Mouse (Mus musculus) thymus, adult 2 months (tissue): ENCODE measurements around the gene Fam43b. TPM values are rescaled to one million over a fixed set of nuclear protein-coding genes. Genes with fewer than 3 reads are reported as not detected.

Experiments
- DNase-seq: peaks from one replicate; pipeline ENCODE4 v3.0.0; 2021
- H3K27ac ChIP-seq: fragments of 200-500 bp; 2 replicates; pipeline ENCODE4 v1.5.1; 2012; ENCODE audit warnings: low read length, control low read depth; ENCODE audit not compliant: control insufficient read depth, insufficient read depth
- H3K27me3 ChIP-seq: fragments of 200-500 bp; 2 replicates; pipeline ENCODE4 v1.6.1; 2012; ENCODE audit warnings: mild to moderate bottlenecking, low read length, moderate library complexity, mixed read lengths; ENCODE audit not compliant: control insufficient read depth, insufficient read depth
- H3K36me3 ChIP-seq: fragments of 200-500 bp; 2 replicates; pipeline ENCODE4 v1.6.1; 2012; ENCODE audit warnings: mild to moderate bottlenecking, low read length, moderate library complexity; ENCODE audit not compliant: control insufficient read depth, insufficient read depth
- H3K4me1 ChIP-seq: fragments of 200-500 bp; replicated peaks from 2 replicates; pipeline ENCODE4 v1.6.1; 2012; ENCODE audit warnings: low read length; ENCODE audit not compliant: control insufficient read depth, insufficient read depth
- H3K4me3 ChIP-seq: fragments of 200-500 bp; 2 replicates; pipeline ENCODE4 v1.5.1; 2012; ENCODE audit warnings: mild to moderate bottlenecking, low read length, control low read depth, moderate library complexity; ENCODE audit not compliant: control insufficient read depth, insufficient read depth
- CTCF ChIP-seq: fragments of 200-500 bp; IDR thresholded peaks from 2 replicates; pipeline ENCODE4 v1.5.1; 2012; ENCODE audit warnings: mild to moderate bottlenecking, control low read depth, low read length, moderate library complexity, borderline replicate concordance; ENCODE audit not compliant: control insufficient read depth, poor library complexity, insufficient read depth; ENCODE audit errors: extremely low read depth
- POLR2A ChIP-seq: fragments of 200-500 bp; IDR thresholded peaks from 2 replicates; pipeline ENCODE4 v1.6.1; 2012; ENCODE audit warnings: mild to moderate bottlenecking, low read length, control low read depth, moderate library complexity; ENCODE audit not compliant: control insufficient read depth, poor library complexity, insufficient read depth; ENCODE audit errors: extremely low read depth
- WGBS: fragments of 180-500 bp; shearing (Covaris S2); methylation state at CpG from one replicate; pipeline ENCODE4 v1.1.7; 2018; 5-methylcytosine and 5-hydroxymethylcytosine counted together
- polyA plus RNA-seq: library from polyadenylated mRNA; depleted of rRNA; stranded (reverse); fragments of >200 nt; gene quantifications from 2 replicates; pipeline ENCODE4 v1.2.3, GENCODE M21; 2012

Gene Fam43b
- polyA plus RNA-seq, 1 experiment: not detected

DNA sequence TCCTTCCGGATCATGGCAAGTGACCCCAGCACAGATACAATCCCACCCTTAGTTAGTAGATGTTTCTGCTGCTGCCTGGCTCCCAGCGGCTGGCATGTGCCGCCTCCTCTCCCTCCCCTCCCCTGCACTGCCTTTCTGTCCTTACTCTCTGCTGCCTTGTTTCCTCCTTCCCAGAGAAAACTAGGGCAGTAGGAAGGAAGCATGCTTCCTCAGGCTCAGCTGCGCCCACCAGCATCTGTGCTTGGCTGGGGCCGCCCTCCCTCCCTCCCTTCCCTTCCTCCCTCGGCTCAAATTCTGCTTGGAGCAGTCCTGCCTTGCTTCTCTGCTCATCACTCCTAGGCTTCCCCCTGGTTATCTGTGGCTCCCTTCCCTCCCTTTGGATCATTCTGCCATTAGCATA, 18.4 kb upstream of the Fam43b start:
- DNase-seq: no peak
- H3K27me3 ChIP-seq: no peaks in the 10 kb centered on the region
- no peak for TF ChIP-seq CTCF
- no peak for TF ChIP-seq POLR2A
- no peaks in the 10 kb centered on the region for H3K36me3 ChIP-seq
- WGBS: 35% methylated on average over 6 of the region's 6 CpGs
- no peak overlapping the region for H3K27ac ChIP-seq
- H3K4me1 ChIP-seq: no peaks in the 10 kb centered on the region
- H3K4me3 ChIP-seq: no peak overlapping the region

GRCm38 (mm10) chr4:138411504-138412121, 15.3 kb upstream of the Fam43b start:
- Histone ChIP-seq H3K36me3 (no peaks in the 10 kb centered on the region), H3K27ac (no peak overlapping the region)
- no peak for TF ChIP-seq POLR2A
- TF ChIP-seq CTCF: no peak

DNA sequence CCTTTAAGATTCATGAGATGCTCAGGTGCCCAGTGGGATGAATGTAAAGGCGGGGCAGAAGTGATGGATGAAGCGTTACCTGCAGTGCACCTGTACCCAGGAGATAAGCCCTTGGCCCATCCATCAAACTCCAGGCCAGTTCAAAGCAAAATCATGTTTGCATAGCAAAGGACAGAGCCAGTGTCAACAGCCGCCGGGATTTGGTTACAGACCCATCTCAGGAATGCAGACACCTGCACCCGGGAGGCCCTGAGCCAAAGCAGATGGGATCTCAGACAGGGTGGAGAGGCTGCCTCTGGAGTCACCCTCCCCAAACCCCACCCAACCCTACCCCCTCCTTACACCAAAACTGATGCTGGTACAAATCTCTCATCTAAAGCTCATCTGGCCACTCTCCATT, 14.7 kb upstream of the Fam43b start:
- TF ChIP-seq CTCF (no peak), POLR2A (no peak)
- H3K27me3 ChIP-seq: no peaks in the 10 kb centered on the region

More at GRCm38 (mm10) chr4:138411504-138412121, 15.3 kb upstream of the Fam43b start:
- Histone ChIP-seq H3K4me3 (no peak overlapping the region), H3K4me1 (no peaks in the 10 kb centered on the region), H3K27me3 (no peaks in the 10 kb centered on the region)
- 85% methylated on average over 7 of the region's 7 CpGs for WGBS
- no peak for DNase-seq

DNA sequence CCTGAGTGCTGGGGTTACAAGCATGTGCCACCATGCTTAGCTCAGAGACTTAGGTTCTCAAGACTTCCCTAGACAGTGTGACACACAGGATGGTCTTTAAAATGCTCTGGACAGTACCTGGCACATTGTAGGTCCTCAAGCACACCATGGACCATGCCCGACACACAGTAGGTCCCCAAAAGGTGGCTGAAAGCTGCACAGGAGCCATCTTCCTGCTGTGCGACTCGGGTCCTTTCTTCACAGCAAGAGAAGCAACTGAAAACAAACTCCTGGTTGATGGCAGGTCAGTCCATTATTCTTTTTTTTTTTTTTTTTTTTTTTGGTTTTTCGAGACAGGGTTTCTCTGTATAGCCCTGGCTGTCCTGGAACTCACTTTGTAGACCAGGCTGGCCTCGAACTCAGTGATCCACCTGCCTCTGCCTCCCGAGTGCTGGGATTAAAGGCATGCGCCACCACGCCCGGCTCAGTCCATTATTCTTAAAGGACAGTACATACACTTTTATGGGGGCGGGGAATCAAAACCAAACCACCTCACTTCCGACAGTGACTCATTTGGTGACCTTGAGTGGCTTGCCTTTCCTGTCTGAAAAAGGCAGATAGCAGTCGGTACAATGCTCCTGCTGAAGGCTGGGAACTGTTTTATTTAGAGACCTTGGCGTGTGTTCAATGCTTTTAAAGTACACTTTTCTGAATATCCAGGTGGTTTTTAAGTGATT, 11.3 kb upstream of the Fam43b start:
- no peak overlapping the region for H3K4me3 ChIP-seq
- H3K36me3 ChIP-seq: no peaks in the 10 kb centered on the region
- TF ChIP-seq CTCF (no peak), POLR2A (no peak)
- no peaks in the 10 kb centered on the region for H3K4me1 ChIP-seq
- H3K27me3 ChIP-seq: no peaks in the 10 kb centered on the region
- WGBS: 28% methylated on average over 12 of the region's 13 CpGs
- no peak overlapping the region for H3K27ac ChIP-seq
- no peak for DNase-seq

More for the DNA sequence above, 14.7 kb upstream of the Fam43b start:
- H3K27ac ChIP-seq: no peak overlapping the region
- no peaks in the 10 kb centered on the region for H3K36me3 ChIP-seq
- no peak overlapping the region for H3K4me3 ChIP-seq
- H3K4me1 ChIP-seq: no peaks in the 10 kb centered on the region
- DNase-seq: no peak
- 85% methylated on average over 5 of the region's 5 CpGs for WGBS

DNA sequence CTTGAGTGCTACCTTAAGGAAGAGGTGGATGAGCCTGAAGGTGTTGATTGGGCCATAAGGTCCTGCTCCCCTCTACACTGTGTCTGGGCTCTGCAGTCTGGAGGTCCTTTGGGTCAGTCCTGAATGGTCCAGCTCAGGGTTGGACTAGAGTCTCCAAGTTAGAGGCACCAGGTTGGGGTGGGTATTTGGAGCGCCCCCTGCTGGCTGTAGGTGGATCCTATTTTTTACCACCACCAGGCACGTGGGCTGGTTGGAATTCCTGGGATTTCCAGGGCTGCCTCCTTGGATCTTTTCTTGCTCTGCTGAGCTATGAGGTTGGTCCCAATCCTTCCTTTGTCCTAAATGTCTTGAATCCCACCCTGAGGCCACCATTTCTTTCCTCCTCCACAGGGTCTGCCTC, 8.5 kb upstream of the Fam43b start:
- peak; percentile 81; the same call in 1 of the 2 replicates for TF ChIP-seq CTCF
- no peak for TF ChIP-seq POLR2A
- DNase-seq: peak; percentile 28
- 4% methylated on average over 2 of the region's 2 CpGs for WGBS
- H3K27ac ChIP-seq: no peak overlapping the region
- no peaks in the 10 kb centered on the region for H3K27me3 ChIP-seq
- no peaks in the 10 kb centered on the region for H3K4me1 ChIP-seq
- H3K4me3 ChIP-seq: no peak overlapping the region
- no peaks in the 10 kb centered on the region for H3K36me3 ChIP-seq

GRCm38 (mm10) chr4:138396711-138397110, 383 bp upstream of the Fam43b start:
- H3K4me3 ChIP-seq: no peak overlapping the region
- DNase-seq: no peak
- no peak overlapping the region for H3K27ac ChIP-seq
- TF ChIP-seq POLR2A (no peak), CTCF (no peak)
- H3K27me3 ChIP-seq: peaks cover 12% of the 10 kb centered on the region; the same call in 1 of the 2 replicates
- H3K4me1 ChIP-seq: no peaks in the 10 kb centered on the region
- WGBS: 20% methylated on average over 8 of the region's 8 CpGs
- no peaks in the 10 kb centered on the region for H3K36me3 ChIP-seq
